Mouse (Mus musculus): ENCODE data around the gene Etnk2. TPM values are rescaled to one million over a fixed set of nuclear protein-coding genes. Genes with fewer than 3 reads are reported as not detected.

The Etnk2 gene
- polyA plus RNA-seq, 1 experiment: 0.93 TPM

- DNase-seq: no peak
- TF ChIP-seq POLR2A (IDR thresholded peaks at IDR 0.05; ENCODE audit: borderline replicate concordance, extremely low read depth, low read depth, low read length): no peak
- TF ChIP-seq CTCF (IDR thresholded peaks at IDR 0.05; ENCODE audit: insufficient read depth, low read length): no peak
- peaks cover 7% of the 10 kb centered on the region for H3K4me1 ChIP-seq (ENCODE audit: control insufficient read depth, insufficient read depth, low read length)
- H3K4me3 ChIP-seq (replicated peaks; ENCODE audit: extremely low read depth, low read depth, low read length): no peak overlapping the region
- WGBS: 77% methylated on average over 5 of the region's 5 CpGs
Observed at GRCm38 (mm10) chr1:133377547-133377946, 14.2 kb downstream of the Etnk2 start.

DNA sequence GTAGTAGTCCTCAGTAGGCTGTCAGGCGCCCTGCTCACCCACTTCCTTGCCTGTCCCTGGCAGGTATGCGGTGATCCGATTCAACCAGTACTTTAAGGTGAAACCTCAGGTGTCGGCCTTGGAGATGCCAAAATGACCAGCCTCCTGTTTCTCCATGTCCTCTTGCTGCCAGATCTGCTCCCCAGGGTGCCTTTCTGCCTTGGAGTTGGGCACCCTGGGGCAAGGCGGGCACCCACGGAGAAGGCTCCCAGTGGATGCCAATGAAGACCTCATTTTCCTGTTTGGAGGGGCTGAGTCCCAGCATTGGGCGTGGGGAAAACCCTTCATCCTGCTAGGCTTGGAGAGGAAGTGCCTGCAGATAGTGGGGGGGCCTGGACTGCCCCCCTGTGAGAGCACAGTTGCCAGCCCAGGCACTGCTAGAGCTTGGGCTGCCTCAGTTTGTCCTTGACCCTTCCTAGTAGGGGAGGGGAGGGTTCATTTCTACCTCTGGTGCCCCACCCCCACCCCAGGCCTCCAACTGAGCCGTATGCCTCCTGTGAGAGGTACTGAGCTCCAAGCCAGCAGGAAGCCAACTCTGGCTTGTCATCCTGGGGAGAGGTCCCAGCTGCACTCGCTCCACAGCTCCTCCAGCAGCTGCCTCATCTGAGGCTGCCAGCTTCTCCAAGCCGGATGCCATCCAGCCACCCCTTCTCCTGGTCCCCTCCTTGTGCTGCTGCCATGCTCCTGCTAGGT is 16.0 kb downstream of the Etnk2 start:
- no peak for TF ChIP-seq POLR2A (IDR thresholded peaks at IDR 0.05; ENCODE audit: borderline replicate concordance, extremely low read depth, low read depth, low read length)
- no peak for TF ChIP-seq CTCF (IDR thresholded peaks at IDR 0.05; ENCODE audit: insufficient read depth, low read length)
- Histone ChIP-seq H3K4me1 (ENCODE audit: control insufficient read depth, insufficient read depth, low read length) (peaks cover 10% of the 10 kb centered on the region), H3K4me3 (replicated peaks; ENCODE audit: extremely low read depth, low read depth, low read length) (no peak overlapping the region)
- DNase-seq: no peak
- WGBS: 55% methylated on average over 10 of the region's 10 CpGs

- TF ChIP-seq POLR2A (IDR thresholded peaks at IDR 0.05; ENCODE audit: borderline replicate concordance, extremely low read depth, low read depth, low read length) (no peak), CTCF (IDR thresholded peaks at IDR 0.05; ENCODE audit: insufficient read depth, low read length) (no peak)
- 77% methylated on average over 3 of the region's 3 CpGs for WGBS
- DNase-seq: no peak
- H3K4me1 ChIP-seq (ENCODE audit: control insufficient read depth, insufficient read depth, low read length): peaks cover 10% of the 10 kb centered on the region
- no peak overlapping the region for H3K4me3 ChIP-seq (replicated peaks; ENCODE audit: extremely low read depth, low read depth, low read length)
Observed at GRCm38 (mm10) chr1:133379986-133380320, 16.6 kb downstream of the Etnk2 start.

GRCm38 (mm10) chr1:133380347-133381065 is 17.1 kb downstream of the Etnk2 start:
- DNase-seq: no peak
- TF ChIP-seq POLR2A (IDR thresholded peaks at IDR 0.05; ENCODE audit: borderline replicate concordance, extremely low read depth, low read depth, low read length) (no peak), CTCF (IDR thresholded peaks at IDR 0.05; ENCODE audit: insufficient read depth, low read length) (peak; percentile 49)
- Histone ChIP-seq H3K4me1 (ENCODE audit: control insufficient read depth, insufficient read depth, low read length) (peaks cover 10% of the 10 kb centered on the region), H3K4me3 (replicated peaks; ENCODE audit: extremely low read depth, low read depth, low read length) (no peak overlapping the region)
- WGBS: 53% methylated on average over 14 of the region's 14 CpGs

- 10% methylated on average over 9 of the region's 9 CpGs for WGBS
- peak; percentile 84 for TF ChIP-seq CTCF (IDR thresholded peaks at IDR 0.05; ENCODE audit: insufficient read depth, low read length)
- TF ChIP-seq POLR2A (IDR thresholded peaks at IDR 0.05; ENCODE audit: borderline replicate concordance, extremely low read depth, low read depth, low read length): no peak
- Histone ChIP-seq H3K4me1 (ENCODE audit: control insufficient read depth, insufficient read depth, low read length) (peaks cover 14% of the 10 kb centered on the region), H3K4me3 (replicated peaks; ENCODE audit: extremely low read depth, low read depth, low read length) (no peak overlapping the region)
- no peak for DNase-seq
Observed at GRCm38 (mm10) chr1:133382008-133382407, 18.6 kb downstream of the Etnk2 start.

GRCm38 (mm10) chr1:133382552-133383155 is 19.3 kb downstream of the Etnk2 start:
- Histone ChIP-seq H3K4me3 (replicated peaks; ENCODE audit: extremely low read depth, low read depth, low read length) (no peak overlapping the region), H3K4me1 (ENCODE audit: control insufficient read depth, insufficient read depth, low read length) (peaks cover 14% of the 10 kb centered on the region)
- 58% methylated on average over 12 of the region's 12 CpGs for WGBS
- TF ChIP-seq CTCF (IDR thresholded peaks at IDR 0.05; ENCODE audit: insufficient read depth, low read length) (no peak), POLR2A (IDR thresholded peaks at IDR 0.05; ENCODE audit: borderline replicate concordance, extremely low read depth, low read depth, low read length) (no peak)
- DNase-seq: no peak

GRCm38 (mm10) chr1:133383157-133383783 is 19.9 kb downstream of the Etnk2 start:
- Histone ChIP-seq H3K4me3 (replicated peaks; ENCODE audit: extremely low read depth, low read depth, low read length) (no peak overlapping the region), H3K4me1 (ENCODE audit: control insufficient read depth, insufficient read depth, low read length) (peaks cover 14% of the 10 kb centered on the region)
- DNase-seq: no peak
- TF ChIP-seq CTCF (IDR thresholded peaks at IDR 0.05; ENCODE audit: insufficient read depth, low read length) (no peak), POLR2A (IDR thresholded peaks at IDR 0.05; ENCODE audit: borderline replicate concordance, extremely low read depth, low read depth, low read length) (no peak)
- WGBS: 86% methylated on average over 14 of the region's 14 CpGs

DNA sequence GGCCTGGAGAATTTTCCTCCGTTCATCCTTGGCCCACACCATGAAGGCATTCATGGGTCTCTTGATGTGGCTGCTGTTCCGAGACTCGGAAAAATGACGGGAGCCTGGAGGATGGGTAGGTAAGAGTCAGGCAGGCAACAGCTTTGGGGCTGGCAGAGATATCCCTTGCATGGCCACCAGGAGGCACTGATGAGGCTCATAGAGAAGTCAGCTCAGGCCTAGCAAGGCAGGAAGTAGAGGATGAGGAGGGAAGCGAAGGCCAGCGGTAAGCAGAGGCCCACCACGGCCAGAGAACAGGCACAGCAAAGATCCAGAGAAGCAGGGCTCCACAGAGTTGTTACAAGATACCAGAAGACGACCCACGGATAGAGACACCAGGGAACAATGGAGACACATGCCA is 22.1 kb downstream of the Etnk2 start:
- H3K4me1 ChIP-seq (ENCODE audit: control insufficient read depth, insufficient read depth, low read length): peaks cover 9% of the 10 kb centered on the region
- 32% methylated on average over 9 of the region's 9 CpGs for WGBS
- DNase-seq: peak; percentile 79
- peak overlapping the region; percentile 6 for H3K4me3 ChIP-seq (replicated peaks; ENCODE audit: extremely low read depth, low read depth, low read length)
- no peak for TF ChIP-seq POLR2A (IDR thresholded peaks at IDR 0.05; ENCODE audit: borderline replicate concordance, extremely low read depth, low read depth, low read length)
- peak; percentile 97 for TF ChIP-seq CTCF (IDR thresholded peaks at IDR 0.05; ENCODE audit: insufficient read depth, low read length)

DNA sequence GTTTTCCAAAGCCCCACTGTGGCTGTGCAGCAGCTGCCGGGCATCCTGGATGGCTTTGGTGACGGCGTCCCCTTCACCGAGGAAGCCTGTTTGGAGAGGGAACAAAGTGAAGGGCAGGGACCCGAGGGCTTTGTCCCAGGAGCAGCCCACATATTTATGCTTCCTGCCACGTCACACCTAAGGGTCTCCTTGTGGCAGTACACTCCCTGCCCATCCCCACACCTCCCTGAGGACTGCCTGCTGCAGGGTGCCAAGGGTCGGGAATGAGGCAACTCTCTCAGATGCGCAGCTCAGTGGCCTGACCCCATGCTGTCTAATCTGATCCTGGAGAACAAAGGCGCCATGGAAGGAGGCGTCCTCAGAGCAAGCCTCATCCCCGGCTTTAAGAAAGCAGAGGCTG is 22.8 kb downstream of the Etnk2 start:
- Histone ChIP-seq H3K4me1 (ENCODE audit: control insufficient read depth, insufficient read depth, low read length) (peaks cover 9% of the 10 kb centered on the region), H3K4me3 (replicated peaks; ENCODE audit: extremely low read depth, low read depth, low read length) (no peak overlapping the region)
- TF ChIP-seq CTCF (IDR thresholded peaks at IDR 0.05; ENCODE audit: insufficient read depth, low read length) (no peak), POLR2A (IDR thresholded peaks at IDR 0.05; ENCODE audit: borderline replicate concordance, extremely low read depth, low read depth, low read length) (no peak)
- WGBS: 55% methylated on average over 11 of the region's 11 CpGs
- no peak for DNase-seq

Data from lung, adult 2 months (tissue).